ENCODE assay signal across 11 mouse cellular contexts in the genomic region with DNA sequence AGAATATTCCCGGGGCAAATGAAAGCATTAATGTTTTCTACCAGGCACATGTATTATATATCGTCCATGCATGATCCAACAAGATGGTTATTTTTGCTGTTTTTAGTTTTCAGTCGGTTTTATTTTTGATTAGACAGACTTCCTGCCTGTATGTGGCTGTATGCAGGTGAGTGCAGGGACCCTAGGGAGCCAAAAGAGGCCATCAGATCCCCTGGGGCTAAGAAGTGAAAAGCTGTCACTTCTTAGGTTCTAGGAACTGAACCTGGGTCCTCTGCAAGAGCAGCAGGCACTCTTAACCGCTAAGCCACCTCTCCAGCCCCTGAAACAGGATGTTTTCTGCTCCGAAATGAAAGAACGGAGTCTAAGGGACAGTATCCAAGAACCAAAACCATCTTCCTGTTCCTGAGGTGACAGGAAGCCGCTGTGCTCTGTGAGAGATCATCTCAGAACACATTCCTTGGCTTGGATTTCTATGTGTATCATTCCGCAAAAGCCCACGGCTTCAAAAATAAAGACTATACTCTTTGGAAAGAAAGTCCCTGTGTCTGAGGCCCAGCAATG. TPM values are rescaled to one million over a fixed set of nuclear protein-coding genes. Genes with fewer than 3 reads are reported as not detected.
DNase-seq lines count a peak whose midpoint lies in the region; ATAC-seq and TF ChIP-seq lines count a peak whose summit lies in the region.
"Had no signal": no experiment of that assay in that cellular context is flagged by ENCODE, and none has a peak within 500 bp of the region (broad histone marks: within the 10 kb centered on the region; RNA-seq: fewer than 3 reads in every experiment).

No protein-coding gene starts in this region.

- no peaks in the 10 kb centered on the region for H3K9me3 ChIP-seq in embryonic facial prominence, embryonic 13.5 days
- no peaks in the 10 kb centered on the region for H3K9me3 ChIP-seq in embryonic facial prominence, embryonic 10.5 days
- H3K9me3 ChIP-seq: embryonic facial prominence, embryonic 12.5 days had no signal

- H3K36me3 ChIP-seq in embryonic facial prominence, embryonic 13.5 days: no peaks in the 10 kb centered on the region
- no peaks in the 10 kb centered on the region for H3K36me3 ChIP-seq in embryonic facial prominence, embryonic 10.5 days (replicated peaks)
- no peaks in the 10 kb centered on the region for H3K36me3 ChIP-seq in liver, adult 2 months (ENCODE audit: control insufficient read depth, insufficient read depth, low read length)
- H3K36me3 ChIP-seq: embryonic facial prominence, embryonic 12.5 days had no signal

- no peak for DNase-seq in embryonic facial prominence, embryonic 10.5 days (ENCODE audit: low spot score)
- no peak for DNase-seq in liver, adult 2 months (ENCODE audit: extremely low read depth, low read depth, low spot score)
- no peak for DNase-seq in liver
- DNase-seq in T-cell, adult 2 months (ENCODE audit: low spot score): peak; percentile 41
- peak; percentile 42 for DNase-seq in kidney, postnatal 14 days
- DNase-seq in yolk sac, embryonic 10.5 days (ENCODE audit: low spot score): no peak
- DNase-seq in cerebellum, postnatal 25 days: no peak
- DNase-seq: gastrocnemius, postnatal 25 days had no signal

- peaks cover 17% of the 10 kb centered on the region for H3K4me1 ChIP-seq in embryonic facial prominence, embryonic 13.5 days
- H3K4me1 ChIP-seq in embryonic facial prominence, embryonic 10.5 days: peaks cover 13% of the 10 kb centered on the region
- H3K4me1 ChIP-seq in liver, adult 2 months (ENCODE audit: control insufficient read depth, insufficient read depth, low read length): peaks cover 24% of the 10 kb centered on the region

- peak overlapping the region; percentile 35; the same call in 1 of the 2 replicates for H3K27ac ChIP-seq in embryonic facial prominence, embryonic 13.5 days
- no peak overlapping the region for H3K27ac ChIP-seq in embryonic facial prominence, embryonic 10.5 days (replicated peaks)
- peak overlapping the region; percentile 82 for H3K27ac ChIP-seq in liver, adult 2 months (replicated peaks; ENCODE audit: insufficient read depth, low read depth, low read length)
- H3K27ac ChIP-seq: embryonic facial prominence, embryonic 12.5 days had no signal

- no peak for ATAC-seq in embryonic facial prominence, embryonic 13.5 days (ENCODE audit: insufficient number of reproducible peaks, insufficient read depth, low FRiP score, low TSS enrichment, low read depth)
- ATAC-seq: midbrain, embryonic 16.5 days had no signal

- peaks cover 53% of the 10 kb centered on the region for H3K79me2 ChIP-seq in liver, adult 2 months (ENCODE audit: control insufficient read depth, insufficient read depth, low read length)

- no peaks in the 10 kb centered on the region for H3K27me3 ChIP-seq in embryonic facial prominence, embryonic 13.5 days
- H3K27me3 ChIP-seq in embryonic facial prominence, embryonic 10.5 days (replicated peaks; ENCODE audit: low read depth, poor library complexity, severe bottlenecking): no peaks in the 10 kb centered on the region
- H3K27me3 ChIP-seq in liver, adult 2 months (ENCODE audit: control insufficient read depth, insufficient read depth, low read length): no peaks in the 10 kb centered on the region
- H3K27me3 ChIP-seq: embryonic facial prominence, embryonic 12.5 days had no signal

- H3K9ac ChIP-seq in embryonic facial prominence, embryonic 13.5 days: no peak overlapping the region
- no peak overlapping the region for H3K9ac ChIP-seq in liver, adult 2 months (ENCODE audit: low read depth, low read length)
- H3K9ac ChIP-seq: embryonic facial prominence, embryonic 12.5 days had no signal

- TF ChIP-seq POLR2A in liver, adult 2 months (IDR thresholded peaks at IDR 0.05; ENCODE audit: extremely low read depth, insufficient read depth, low read length): no peak

- WGBS in embryonic facial prominence, embryonic 13.5 days: 70% methylated on average over 9 of the region's 9 CpGs
- WGBS in embryonic facial prominence, embryonic 10.5 days: 74% methylated on average over 9 of the region's 9 CpGs
- WGBS in liver, adult 2 months: 62% methylated on average over 9 of the region's 9 CpGs

- no peak for TF ChIP-seq CTCF in liver, adult 2 months (IDR thresholded peaks at IDR 0.05; ENCODE audit: low read depth, low read length)

- no peak overlapping the region for H3K4me3 ChIP-seq in embryonic facial prominence, embryonic 13.5 days
- H3K4me3 ChIP-seq in embryonic facial prominence, embryonic 10.5 days: no peak overlapping the region
- H3K4me3 ChIP-seq in liver, adult 2 months (ENCODE audit: insufficient read depth, low read depth, low read length): no peak overlapping the region
- H3K4me3 ChIP-seq: embryonic facial prominence, embryonic 12.5 days had no signal

- H3K4me2 ChIP-seq in embryonic facial prominence, embryonic 13.5 days: no peak overlapping the region
- H3K4me2 ChIP-seq: embryonic facial prominence, embryonic 12.5 days had no signal

RNA-seq across cellular contexts. Expression of a gene that starts 15.9 kb away (rescaled TPM):
- 65.1 and 68.4 TPM in 2 replicates for polyA plus RNA-seq in embryonic facial prominence, embryonic 13.5 days (2015; fragmentation: Nextera tagmentation; extraction: Ambion mirVana)
- polyA plus RNA-seq in embryonic facial prominence, embryonic 10.5 days (2016; fragmentation: Nextera tagmentation; extraction: Ambion mirVana): 35.0 and 37.0 TPM in 2 replicates
- total RNA-seq in liver, adult 2 months (2014; rRNA removed): 42.5 and 53.0 TPM in 2 replicates
- 26.5 and 29.6 TPM in 2 replicates for polyA plus RNA-seq in liver, adult 2 months (2012; rRNA removed)

RNA-seq across cellular contexts. Expression of a gene that starts 16.0 kb away (rescaled TPM):
- 19.4 and 25.0 TPM in 2 replicates for polyA plus RNA-seq in embryonic facial prominence, embryonic 13.5 days (2015; fragmentation: Nextera tagmentation; extraction: Ambion mirVana)
- 8.1 and 8.7 TPM in 2 replicates for polyA plus RNA-seq in embryonic facial prominence, embryonic 10.5 days (2016; fragmentation: Nextera tagmentation; extraction: Ambion mirVana)
- 32.2 and 47.4 TPM in 2 replicates for total RNA-seq in liver, adult 2 months (2014; rRNA removed)
- polyA plus RNA-seq in liver, adult 2 months (2012; rRNA removed): 12.6 and 21.9 TPM in 2 replicates

RNA-seq across cellular contexts. Expression of a gene that starts 54.8 kb away (rescaled TPM):
- polyA plus RNA-seq in embryonic facial prominence, embryonic 13.5 days (2015; fragmentation: Nextera tagmentation; extraction: Ambion mirVana): 27.4 and 37.3 TPM in 2 replicates
- 27.8 and 29.9 TPM in 2 replicates for polyA plus RNA-seq in embryonic facial prominence, embryonic 10.5 days (2016; fragmentation: Nextera tagmentation; extraction: Ambion mirVana)
- 10.9 and 11.9 TPM in 2 replicates for total RNA-seq in liver, adult 2 months (2014; rRNA removed)
- 4.7 and 5.4 TPM in 2 replicates for polyA plus RNA-seq in liver, adult 2 months (2012; rRNA removed)

Comparison
In these comparisons a context has a peak if more than half of its experiments do, and no peak if none do; other contexts are left out.
1. DNase-seq: peak in T-cell, adult 2 months (single experiment) and kidney, postnatal 14 days (single experiment); none in embryonic facial prominence, embryonic 10.5 days (single experiment), liver, adult 2 months (single experiment), liver (single experiment), yolk sac, embryonic 10.5 days (single experiment) and cerebellum, postnatal 25 days (0 of 2).